Mouse (Mus musculus) ES-Bruce4 (cell line): ENCODE results near the gene Sdk2. TPM values are rescaled to one million over a fixed set of nuclear protein-coding genes. Genes with fewer than 3 reads are reported as not detected.

Source experiments
- H3K27ac ChIP-seq: 2 replicates; pipeline ENCODE4 v1.5.1; 2012; ENCODE audit warnings: low read length, inconsistent platforms; ENCODE audit not compliant: insufficient read depth
- H3K27me3 ChIP-seq: 2 replicates; pipeline ENCODE4 v1.6.1; 2012; ENCODE audit warnings: mild to moderate bottlenecking, low read length, inconsistent platforms; ENCODE audit not compliant: control insufficient read depth, poor library complexity, insufficient read depth, severe bottlenecking
- H3K36me3 ChIP-seq: 2 replicates; pipeline ENCODE4 v1.6.1; 2012; ENCODE audit warnings: inconsistent platforms, mild to moderate bottlenecking, low read length, moderate library complexity; ENCODE audit not compliant: control insufficient read depth, poor library complexity, insufficient read depth, severe bottlenecking
- H3K4me1 ChIP-seq: one replicate; pipeline ENCODE4 v1.8.1; 2011; ENCODE audit warnings: low read length; ENCODE audit not compliant: control insufficient read depth, insufficient read depth
- H3K4me3 ChIP-seq: 2 replicates; pipeline ENCODE4 v1.5.1; 2011; ENCODE audit warnings: low read depth, mild to moderate bottlenecking, low read length
- H3K9ac ChIP-seq: 2 replicates; pipeline ENCODE4 v1.6.1; 2012; ENCODE audit warnings: low read depth, mild to moderate bottlenecking, inconsistent platforms; ENCODE audit not compliant: poor library complexity, severe bottlenecking
- H3K9me3 ChIP-seq: replicated peaks from 2 replicates; pipeline ENCODE4 v1.6.1; 2012; ENCODE audit warnings: mild to moderate bottlenecking, low read length, inconsistent platforms; ENCODE audit not compliant: control insufficient read depth, poor library complexity, insufficient read depth, severe bottlenecking
- CTCF ChIP-seq: IDR thresholded peaks from one replicate; pipeline ENCODE4 v1.8.1; 2011; ENCODE audit warnings: low read depth, low read length
- EP300 ChIP-seq: IDR thresholded peaks from 2 replicates; pipeline ENCODE4 v1.6.1; 2011; ENCODE audit warnings: low read depth, low read length; ENCODE audit not compliant: insufficient read depth
- POLR2A ChIP-seq: IDR thresholded peaks from one replicate; pipeline ENCODE4 v1.8.1; 2011; ENCODE audit warnings: low read length; ENCODE audit not compliant: insufficient read depth
- polyA plus RNA-seq: library from polyadenylated mRNA; stranded (reverse); fragments of >200 nt; gene quantifications from 2 replicates; pipeline ENCODE4 v1.2.4, GENCODE M21; 2011; ENCODE audit warnings: low read depth; ENCODE audit not compliant: missing spikeins, insufficient read depth, insufficient read length

Gene Sdk2
- polyA plus RNA-seq, 1 experiment, result 0.87 TPM

DNA sequence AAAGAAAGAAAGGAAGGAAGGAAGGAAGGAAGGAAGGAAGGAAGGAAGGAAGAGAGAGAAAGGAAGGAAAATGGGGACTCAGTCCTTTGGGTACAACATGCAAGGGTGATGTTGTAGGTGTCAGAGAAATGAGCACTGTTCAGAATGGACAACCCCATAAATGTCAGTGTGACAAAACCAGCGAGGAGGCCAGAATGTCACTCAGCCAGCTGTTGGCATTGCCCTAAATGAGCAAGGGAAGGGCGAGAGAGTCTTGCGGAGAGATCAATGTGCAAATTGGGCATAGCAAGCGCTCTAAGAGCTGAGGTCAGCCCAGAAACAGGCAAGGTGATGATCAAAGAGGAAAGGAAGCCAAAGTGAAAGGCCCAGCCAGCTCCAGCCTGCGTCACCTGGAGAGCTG lies 293.7 kb downstream of the Sdk2 start:
- no peak overlapping the region for H3K9ac ChIP-seq
- H3K36me3 ChIP-seq, result no peaks in the 10 kb centered on the region
- H3K4me1 ChIP-seq, result no peaks in the 10 kb centered on the region
- H3K27ac ChIP-seq, result no peak overlapping the region
- no peaks in the 10 kb centered on the region for H3K9me3 ChIP-seq
- no peak overlapping the region for H3K4me3 ChIP-seq
- TF ChIP-seq CTCF, result no peak
- no peak for TF ChIP-seq POLR2A
- no peak for TF ChIP-seq EP300
- H3K27me3 ChIP-seq, result no peaks in the 10 kb centered on the region

- Histone ChIP-seq H3K9ac (no peak overlapping the region), H3K27me3 (no peaks in the 10 kb centered on the region), H3K9me3 (no peaks in the 10 kb centered on the region), H3K36me3 (no peaks in the 10 kb centered on the region), H3K27ac (no peak overlapping the region), H3K4me3 (no peak overlapping the region), H3K4me1 (peaks cover 6% of the 10 kb centered on the region)
- TF ChIP-seq CTCF (no peak), POLR2A (no peak), EP300 (no peak)
Measured at GRCm38 (mm10) chr11:113771187-113771586, 295.7 kb downstream of the Sdk2 start.

- Histone ChIP-seq H3K4me3 (no peak overlapping the region), H3K27ac (no peak overlapping the region), H3K4me1 (peaks cover 6% of the 10 kb centered on the region), H3K9ac (no peak overlapping the region), H3K27me3 (no peaks in the 10 kb centered on the region), H3K9me3 (no peaks in the 10 kb centered on the region), H3K36me3 (no peaks in the 10 kb centered on the region)
- TF ChIP-seq POLR2A (no peak), EP300 (no peak)
Measured at GRCm38 (mm10) chr11:113768356-113768755, 298.5 kb downstream of the Sdk2 start.

DNA sequence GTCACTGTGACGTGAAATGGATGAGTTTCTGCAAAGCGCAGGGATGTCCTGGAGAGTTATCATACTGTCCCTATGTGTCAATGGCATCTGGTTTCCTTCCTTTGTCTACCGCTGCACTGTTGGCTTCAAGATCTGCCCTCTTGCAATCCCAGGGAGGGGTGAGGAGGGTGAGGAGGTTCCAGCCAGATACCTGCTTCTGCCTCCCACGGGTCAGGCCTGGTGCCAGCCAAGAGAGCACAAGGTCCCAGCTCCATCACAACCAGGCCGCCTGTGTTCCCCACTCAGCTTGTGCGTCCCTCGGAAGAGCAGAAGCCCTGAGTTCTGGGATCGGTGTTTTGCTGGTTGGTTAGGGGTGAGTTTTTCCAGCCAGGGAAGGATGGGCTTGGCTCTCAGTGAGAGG lies 299.6 kb downstream of the Sdk2 start:
- TF ChIP-seq POLR2A, result no peak
- no peak for TF ChIP-seq EP300
- no peak for TF ChIP-seq CTCF

GRCm38 (mm10) chr11:113766284-113766985 lies 300.4 kb downstream of the Sdk2 start:
- H3K9ac ChIP-seq, result no peak overlapping the region
- H3K9me3 ChIP-seq, result no peaks in the 10 kb centered on the region
- no peak overlapping the region for H3K4me3 ChIP-seq
- H3K27ac ChIP-seq, result no peak overlapping the region
- TF ChIP-seq CTCF, result no peak
- 0 out of 2 replicates have a peak, but pooled peaks have one; percentile 22 for TF ChIP-seq EP300
- no peak for TF ChIP-seq POLR2A
- H3K36me3 ChIP-seq, result no peaks in the 10 kb centered on the region
- peaks cover 6% of the 10 kb centered on the region for H3K4me1 ChIP-seq
- no peaks in the 10 kb centered on the region for H3K27me3 ChIP-seq

More for the DNA sequence above, 299.6 kb downstream of the Sdk2 start:
- Histone ChIP-seq H3K36me3 (no peaks in the 10 kb centered on the region), H3K4me1 (peaks cover 6% of the 10 kb centered on the region), H3K4me3 (peak overlapping the region; percentile 16; the same call in 1 of the 2 replicates), H3K27me3 (no peaks in the 10 kb centered on the region), H3K27ac (no peak overlapping the region), H3K9me3 (no peaks in the 10 kb centered on the region), H3K9ac (0 out of 2 replicates have a peak overlapping the region, but pooled peaks have one; percentile 24)

GRCm38 (mm10) chr11:113764132-113764849 lies 302.6 kb downstream of the Sdk2 start:
- Histone ChIP-seq H3K9me3 (no peaks in the 10 kb centered on the region), H3K4me1 (peaks cover 6% of the 10 kb centered on the region), H3K9ac (peak overlapping the region; percentile 28; the same call in 1 of the 2 replicates), H3K27ac (peak overlapping the region; percentile 81), H3K27me3 (no peaks in the 10 kb centered on the region), H3K4me3 (no peak overlapping the region), H3K36me3 (no peaks in the 10 kb centered on the region)
- TF ChIP-seq CTCF (no peak), POLR2A (no peak), EP300 (no peak)
